Mouse (Mus musculus) thymus, adult 2 months (tissue): ENCODE data around the gene Wdr77.

ENCODE experiments used
- CTCF ChIP-seq: fragments of 200-500 bp; IDR thresholded peaks from 2 replicates; pipeline ENCODE4 v1.5.1; 2012; ENCODE audit warnings: mild to moderate bottlenecking, control low read depth, low read length, moderate library complexity, borderline replicate concordance; ENCODE audit not compliant: control insufficient read depth, poor library complexity, insufficient read depth; ENCODE audit errors: extremely low read depth
- POLR2A ChIP-seq: fragments of 200-500 bp; IDR thresholded peaks from 2 replicates; pipeline ENCODE4 v1.6.1; 2012; ENCODE audit warnings: mild to moderate bottlenecking, low read length, control low read depth, moderate library complexity; ENCODE audit not compliant: control insufficient read depth, poor library complexity, insufficient read depth; ENCODE audit errors: extremely low read depth

GRCm38 (mm10) chr3:105928195-105928569 lies 31.0 kb upstream of the Wdr77 start:
- no peak for TF ChIP-seq CTCF
- TF ChIP-seq POLR2A, result no peak
